Mouse (Mus musculus): Measurements from ENCODE around the gene Bnc2.

Gene Bnc2

GRCm38 (mm10) chr4:84317421-84317820 is 357.7 kb downstream of the Bnc2 start:
- no peak for DNase-seq (ENCODE audit: low spot score)

- no peak for DNase-seq (ENCODE audit: low spot score)
Measured at GRCm38 (mm10) chr4:84311371-84311770, 363.7 kb downstream of the Bnc2 start.

- DNase-seq (ENCODE audit: low spot score): no peak
Measured at GRCm38 (mm10) chr4:84310851-84311250, 364.2 kb downstream of the Bnc2 start.

- no peak for DNase-seq (ENCODE audit: low spot score)
Measured at GRCm38 (mm10) chr4:84308226-84308862, 366.7 kb downstream of the Bnc2 start.

- no peak for DNase-seq (ENCODE audit: low spot score)
Measured at GRCm38 (mm10) chr4:84306928-84307606, 368.0 kb downstream of the Bnc2 start.

- no peak for DNase-seq (ENCODE audit: low spot score)
Measured at GRCm38 (mm10) chr4:84302949-84303348, 372.1 kb downstream of the Bnc2 start.

- DNase-seq (ENCODE audit: low spot score): no peak
Measured at GRCm38 (mm10) chr4:84285153-84285552, 389.9 kb downstream of the Bnc2 start.

- DNase-seq (ENCODE audit: low spot score): no peak
Measured at GRCm38 (mm10) chr4:84282651-84283050, 392.4 kb downstream of the Bnc2 start.

GRCm38 (mm10) chr4:84278156-84278555 is 396.9 kb downstream of the Bnc2 start:
- no peak for DNase-seq (ENCODE audit: low spot score)

GRCm38 (mm10) chr4:84276081-84276480 is 399.0 kb downstream of the Bnc2 start:
- DNase-seq (ENCODE audit: low spot score): no peak

- DNase-seq (ENCODE audit: low spot score): no peak
Measured at GRCm38 (mm10) chr4:84274158-84274557, 400.9 kb downstream of the Bnc2 start.

- no peak for DNase-seq (ENCODE audit: low spot score)
Measured at GRCm38 (mm10) chr4:84272867-84273266, 402.2 kb downstream of the Bnc2 start.

- DNase-seq (ENCODE audit: low spot score): no peak
Measured at GRCm38 (mm10) chr4:84269845-84270244, 405.2 kb downstream of the Bnc2 start.

GRCm38 (mm10) chr4:84247356-84247755 is 427.7 kb downstream of the Bnc2 start:
- DNase-seq (ENCODE audit: low spot score): no peak

- no peak for DNase-seq (ENCODE audit: low spot score)
Measured at GRCm38 (mm10) chr4:84232346-84232745, 442.7 kb downstream of the Bnc2 start.

GRCm38 (mm10) chr4:84231251-84231650 is 443.8 kb downstream of the Bnc2 start:
- no peak for DNase-seq (ENCODE audit: low spot score)

GRCm38 (mm10) chr4:84229189-84229960 is 445.7 kb downstream of the Bnc2 start:
- DNase-seq (ENCODE audit: low spot score): no peak

- no peak for DNase-seq (ENCODE audit: low spot score)
Measured at GRCm38 (mm10) chr4:84228551-84228950, 446.5 kb downstream of the Bnc2 start.
